Mouse (Mus musculus) NIH3T3 (cell line): ENCODE data around the gene Rhno1.

Experiments
- DNase-seq: peaks from one replicate; pipeline ENCODE4 v3.0.0-alpha.2; 2012; ENCODE audit warnings: low read depth

The Rhno1 gene

DNA sequence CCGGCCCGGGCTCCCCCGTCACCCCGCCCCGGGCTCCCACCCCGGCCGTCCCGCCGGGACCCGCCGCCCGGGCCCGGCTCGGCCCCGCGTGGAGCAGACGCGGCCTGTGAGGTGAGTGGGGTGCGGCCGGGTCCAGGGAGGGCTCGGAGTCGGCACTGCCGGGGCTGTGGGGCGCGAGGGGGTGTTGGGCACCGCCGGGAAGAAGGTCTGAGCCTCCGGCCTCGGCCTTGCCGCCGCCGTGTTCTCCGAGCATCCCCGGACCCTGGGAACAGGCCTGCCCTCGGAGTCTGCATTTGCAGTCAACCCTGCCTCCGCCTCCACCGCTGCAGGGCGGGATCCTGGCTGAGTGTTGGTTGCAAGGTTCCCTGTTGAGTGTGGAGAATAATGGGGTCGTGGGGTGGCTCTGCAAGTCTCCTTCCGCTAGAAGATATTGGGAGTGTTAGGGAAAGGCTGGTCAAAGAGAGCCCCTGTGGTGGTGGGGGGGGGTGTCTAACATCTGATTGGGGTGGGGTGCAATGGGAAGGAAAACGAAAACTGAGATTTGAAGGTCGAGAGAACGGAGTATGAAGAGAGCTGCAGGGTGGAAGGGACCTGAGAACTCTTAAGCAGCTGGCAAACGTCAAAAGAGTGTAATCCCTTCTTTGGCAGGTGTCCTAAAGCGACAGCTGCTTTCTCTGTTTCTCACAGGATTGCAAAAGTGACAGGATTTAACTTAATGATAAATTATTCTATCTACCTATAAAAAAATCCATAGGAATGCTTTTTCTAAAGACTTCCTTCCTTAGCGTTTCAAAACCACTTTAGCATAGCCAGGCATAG lies 505 bp upstream of the Rhno1 start:
- peak; percentile 55 for DNase-seq

GRCm38 (mm10) chr6:128361901-128362300 lies 810 bp downstream of the Rhno1 start:
- DNase-seq = peak; percentile 26

GRCm38 (mm10) chr6:128358999-128359398 lies 3.7 kb downstream of the Rhno1 start:
- DNase-seq = peak; percentile 85

DNA sequence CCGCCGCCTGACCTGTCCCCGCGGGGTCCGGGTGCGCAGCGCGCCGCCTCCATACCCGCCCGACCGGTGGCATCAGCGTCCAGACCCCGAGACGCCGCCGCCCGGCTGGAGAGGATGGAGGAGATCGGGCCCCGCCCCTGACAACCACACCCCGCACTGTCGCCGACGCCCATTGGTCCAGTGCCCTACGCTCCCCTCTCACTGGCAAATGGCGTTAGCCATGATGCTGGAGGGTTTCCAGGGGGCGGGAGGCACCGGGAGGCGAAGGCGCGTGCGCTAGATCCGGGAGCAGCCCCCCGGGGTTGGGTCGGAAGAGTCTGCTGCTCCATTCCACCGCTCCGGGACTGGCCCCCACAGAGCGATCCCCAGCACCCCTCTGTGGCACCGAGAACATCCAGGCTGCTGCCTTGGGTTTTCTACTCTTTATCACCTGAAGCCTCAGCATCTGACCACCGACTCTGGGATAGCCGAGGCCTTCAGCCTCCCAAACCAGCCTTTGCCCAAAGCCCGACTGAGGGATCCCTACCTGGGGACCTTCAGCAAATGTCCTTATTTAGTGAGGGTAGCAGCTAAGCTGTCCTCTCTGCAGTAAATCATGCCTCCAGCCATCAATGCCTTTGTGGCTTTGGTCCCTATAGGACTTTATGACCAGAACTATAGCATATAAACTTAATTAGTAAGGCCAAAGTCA lies 6.8 kb downstream of the Rhno1 start, which contains the start of gene Tulp3:
Gene Tulp3, minus strand, starts transcription at position 126 of the 691 bp plus-strand sequence.
- peak; percentile 100 for DNase-seq

DNA sequence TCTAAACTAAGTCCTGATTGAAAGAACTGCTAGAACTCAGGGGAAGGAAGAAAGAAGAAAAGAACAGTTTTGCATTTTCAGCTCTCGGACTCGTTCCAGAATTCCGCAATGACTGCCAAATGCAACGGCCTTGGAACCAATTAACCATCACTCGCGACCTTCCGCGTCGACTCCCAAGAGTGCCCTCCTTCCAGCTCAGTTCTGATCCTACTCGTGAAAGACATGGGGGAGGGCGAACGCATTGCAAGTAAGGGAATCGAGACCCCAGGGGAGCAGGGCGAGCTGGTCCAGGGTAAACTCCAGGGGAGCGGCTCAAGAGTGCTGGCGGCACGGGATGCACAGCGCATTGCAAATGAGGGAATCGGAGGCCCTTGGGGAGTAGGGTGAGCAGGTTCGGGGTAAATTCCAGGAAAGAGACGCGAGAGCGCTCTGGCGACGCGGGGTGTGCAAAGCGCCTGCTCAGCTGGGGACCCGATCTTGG lies 7.5 kb downstream of the Rhno1 start:
- peak; percentile 77 for DNase-seq

DNA sequence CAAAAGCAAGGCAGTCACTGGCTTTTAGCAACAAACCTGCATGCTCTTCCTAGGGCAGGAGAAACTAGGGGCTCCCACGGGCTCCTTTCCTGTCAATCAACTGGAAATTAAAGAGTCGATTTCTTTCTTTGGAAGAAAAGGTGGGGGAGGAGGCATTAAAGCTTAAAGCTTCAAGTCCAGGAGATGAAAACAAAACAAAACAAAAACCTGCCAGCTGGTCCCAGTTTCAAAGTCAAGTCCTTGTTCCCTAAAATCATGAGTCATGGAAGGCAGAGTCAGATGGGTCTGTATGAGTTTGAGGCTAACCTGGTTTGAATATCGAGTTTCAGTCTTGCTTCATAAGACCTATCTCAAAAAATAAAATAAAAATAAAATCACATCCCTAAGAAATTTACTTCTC lies 8.6 kb downstream of the Rhno1 start:
- DNase-seq = peak; percentile 56

GRCm38 (mm10) chr6:128349711-128350110 lies 13.0 kb downstream of the Rhno1 start:
- DNase-seq = no peak

- DNase-seq = no peak
Observed at GRCm38 (mm10) chr6:128346782-128347181, 15.9 kb downstream of the Rhno1 start.

DNA sequence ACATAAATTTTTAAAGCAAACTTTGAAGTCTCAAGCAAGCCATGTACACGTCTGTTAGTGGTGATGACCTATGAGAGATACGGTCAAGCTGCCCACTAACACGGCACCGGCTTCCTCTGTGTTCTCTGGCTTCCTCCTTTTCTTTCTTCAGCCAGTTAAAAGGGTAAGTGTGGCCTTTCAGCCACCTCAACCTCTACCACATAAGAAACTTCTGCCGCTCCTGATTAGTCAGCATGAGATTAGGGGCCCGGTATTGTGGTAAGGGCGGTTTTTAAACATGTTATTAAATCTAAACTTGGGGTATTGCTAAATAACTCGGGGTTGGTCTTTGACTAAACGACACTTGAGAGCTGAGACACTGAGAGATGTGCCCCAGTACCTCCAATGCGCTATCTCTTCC lies 17.1 kb downstream of the Rhno1 start:
- no peak for DNase-seq

DNA sequence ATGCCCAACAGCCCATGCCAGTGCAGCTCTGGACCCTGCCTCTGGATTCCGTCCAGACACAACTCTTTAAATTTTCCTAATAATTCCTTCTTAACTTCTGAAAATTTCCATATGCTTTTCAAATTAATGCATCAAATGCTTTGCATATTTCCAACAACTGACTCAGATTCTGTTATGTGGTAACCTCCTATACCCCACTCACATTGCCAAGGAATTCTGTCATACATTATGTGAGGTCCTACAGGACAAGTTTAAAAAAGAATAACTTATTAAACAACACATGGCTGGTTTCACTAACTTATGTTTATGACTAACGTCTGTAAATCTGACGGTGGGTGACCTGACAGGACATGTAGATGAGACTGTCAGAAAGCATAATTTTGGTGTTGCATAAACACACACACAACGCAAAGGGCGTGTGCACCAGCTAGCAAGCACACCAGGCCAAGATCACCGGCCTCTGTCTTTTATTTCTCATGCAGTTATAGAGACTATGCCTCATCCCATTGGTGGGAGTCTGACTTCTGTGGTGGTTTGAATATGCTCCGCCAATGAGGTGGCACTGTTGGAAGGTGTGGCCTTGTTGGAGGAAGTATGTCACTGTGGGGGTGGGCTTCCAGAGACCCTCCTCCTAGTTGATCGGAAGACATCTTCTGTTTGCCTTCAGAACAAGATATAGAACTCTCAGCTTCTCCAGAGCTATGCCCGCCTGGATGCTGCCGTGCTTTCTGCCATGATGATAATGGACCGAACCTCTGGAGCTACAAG lies 20.6 kb downstream of the Rhno1 start:
- DNase-seq = peak; percentile 65

- DNase-seq = no peak
Observed at GRCm38 (mm10) chr6:128338876-128339275, 23.8 kb downstream of the Rhno1 start.

DNA sequence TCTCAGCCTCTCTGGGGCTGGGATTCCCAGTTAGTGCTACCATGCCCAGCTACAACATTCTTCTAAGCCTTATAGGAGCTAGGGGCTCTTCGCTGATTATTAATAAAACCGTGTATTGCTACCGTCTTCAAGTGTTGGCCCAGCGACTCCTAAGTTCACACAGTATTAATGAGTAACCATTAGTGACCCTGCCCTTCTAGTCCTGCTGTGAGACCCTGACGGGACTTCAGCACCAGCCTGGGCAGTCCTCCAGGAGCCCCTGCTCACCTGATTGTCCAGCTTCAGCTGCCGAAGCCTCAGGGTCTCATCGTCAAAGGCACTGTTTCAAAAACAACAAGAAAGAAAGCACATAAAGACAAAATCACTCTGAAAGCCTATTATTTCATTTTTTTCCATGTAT lies 25.2 kb downstream of the Rhno1 start:
- no peak for DNase-seq

- peak; percentile 81 for DNase-seq
Observed at GRCm38 (mm10) chr6:128334397-128335124, 28.1 kb downstream of the Rhno1 start.

- peak; percentile 94 for DNase-seq
Observed at GRCm38 (mm10) chr6:128318317-128318716, 44.4 kb downstream of the Rhno1 start.

GRCm38 (mm10) chr6:128315597-128315996 lies 47.1 kb downstream of the Rhno1 start:
- DNase-seq = peak; percentile 24

DNA sequence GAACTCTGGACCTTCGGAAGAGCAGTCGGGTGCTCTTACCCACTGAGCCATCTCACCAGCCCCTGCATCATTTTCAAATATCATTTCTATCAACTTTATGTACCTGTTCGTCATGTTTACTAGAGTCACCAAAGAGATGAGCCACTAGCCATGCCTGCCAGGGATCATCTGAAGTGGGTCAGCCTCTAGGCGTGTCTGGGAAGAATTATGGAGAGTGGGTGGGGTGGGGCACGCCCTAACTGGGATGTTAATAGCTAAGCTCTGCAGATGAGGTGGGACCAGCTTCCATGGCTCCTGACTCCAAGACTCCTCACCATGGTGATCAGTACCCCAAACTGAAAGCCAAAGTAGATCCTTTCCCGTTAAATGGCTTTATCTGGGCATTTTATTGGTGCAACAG lies 47.9 kb downstream of the Rhno1 start:
- no peak for DNase-seq

DNA sequence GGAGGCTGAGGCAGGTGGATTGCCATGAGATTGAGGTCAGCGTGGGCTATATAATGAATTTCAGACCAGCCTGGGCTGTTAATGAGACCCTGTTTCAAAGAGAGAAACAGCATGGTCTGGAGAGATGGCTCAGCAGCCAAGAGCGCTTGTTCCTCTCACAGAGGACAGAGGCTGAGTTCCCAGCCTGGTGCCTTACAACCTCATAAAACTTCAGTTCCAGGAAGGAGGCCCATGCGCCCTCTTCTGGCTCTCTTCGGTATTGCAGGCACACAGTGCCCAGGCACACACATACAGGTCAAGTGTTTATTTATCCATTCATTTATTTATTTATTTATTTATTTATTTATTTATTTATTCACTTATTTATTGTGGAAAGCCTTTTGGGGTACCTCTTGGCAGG lies 54.4 kb downstream of the Rhno1 start:
- peak; percentile 90 for DNase-seq
